Mouse (Mus musculus) liver, embryonic 11.5 days (tissue): ENCODE measurements at regions not wholly inside any gene's neighbourhood (a gene's known extent, or its start where the extent isn't known, plus 50 kb on each side); places are given as distances from the start of the nearest gene placed in this dataset.

Experiments
- ATAC-seq: fragments of 200-750 bp; cut with Nextera tagmentation; replicated peaks from 2 replicates; pipeline ENCODE4 v1.8.0; 2017; ENCODE audit warnings: moderate number of reproducible peaks, mild to moderate bottlenecking, moderate TSS enrichment, moderate library complexity; ENCODE audit not compliant: low FRiP score
- DNase-seq: peaks from one replicate; pipeline ENCODE4 v3.0.0-alpha.2; 2017; ENCODE audit warnings: low spot score
- H3K27ac ChIP-seq: fragments of 300-500 bp; sonication (generic); 2 replicates; pipeline ENCODE4 v1.5.1; 2014; ENCODE audit warnings: mild to moderate bottlenecking, low read depth, low read length, control low read depth
- H3K27me3 ChIP-seq: fragments of 300-500 bp; sonication (generic); replicated peaks from 2 replicates; pipeline ENCODE4 v1.6.1; 2014; ENCODE audit warnings: low read length, mixed read lengths; ENCODE audit not compliant: control insufficient read depth, insufficient read depth
- H3K36me3 ChIP-seq: fragments of 300-500 bp; sonication (generic); 2 replicates; pipeline ENCODE4 v1.6.1; 2014; ENCODE audit warnings: mild to moderate bottlenecking, low read length, moderate library complexity, mixed read lengths; ENCODE audit not compliant: control insufficient read depth, insufficient read depth
- H3K4me1 ChIP-seq: fragments of 300-500 bp; sonication (generic); replicated peaks from 2 replicates; pipeline ENCODE4 v1.6.1; 2014; ENCODE audit warnings: low read length, mixed read lengths; ENCODE audit not compliant: control insufficient read depth, insufficient read depth
- H3K4me2 ChIP-seq: fragments of 300-500 bp; sonication (generic); 2 replicates; pipeline ENCODE4 v1.6.1; 2014; ENCODE audit warnings: mild to moderate bottlenecking, control low read depth, moderate library complexity
- H3K4me3 ChIP-seq: fragments of 300-500 bp; sonication (generic); 2 replicates; pipeline ENCODE4 v1.5.1; 2014; ENCODE audit warnings: low read depth, low read length, control low read depth
- H3K9ac ChIP-seq: fragments of 300-500 bp; sonication (generic); 2 replicates; pipeline ENCODE4 v1.6.1; 2014; ENCODE audit warnings: low read depth, low read length, control low read depth
- H3K9me3 ChIP-seq: fragments of 300-500 bp; sonication (generic); 2 replicates; pipeline ENCODE4 v1.6.1; 2016; ENCODE audit warnings: low read length, inconsistent platforms, mixed read lengths; ENCODE audit not compliant: control insufficient read depth
- WGBS: fragments of 180-500 bp; shearing (Covaris S2); extraction: QIAGEN DNeasy Blood & Tissue Kit; methylation state at CpG from one replicate; pipeline ENCODE4 v1.1.7; 2014; 5-methylcytosine and 5-hydroxymethylcytosine counted together

DNA sequence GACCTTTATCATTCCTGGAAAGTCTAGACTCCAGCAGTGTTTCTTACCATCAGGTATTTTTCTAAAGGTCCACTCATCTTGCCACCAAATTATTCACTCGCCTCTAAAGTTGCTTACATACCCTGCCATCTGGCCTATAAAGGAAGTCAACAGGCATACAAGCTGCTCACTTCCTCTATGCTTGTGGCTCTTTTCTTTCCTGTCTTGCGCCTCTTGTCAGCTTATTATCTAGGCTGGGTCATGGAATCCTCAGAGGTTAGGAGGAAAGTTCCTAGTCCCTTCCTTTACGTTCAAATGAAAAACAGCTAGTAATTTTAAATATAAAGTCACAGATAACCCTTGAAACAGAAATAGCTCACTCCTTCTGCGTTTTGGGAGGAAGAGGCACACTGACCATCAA lies 97.9 kb downstream of the Lipi start:
- H3K4me2 ChIP-seq = no peak overlapping the region
- no peak for DNase-seq
- 54% methylated on average over 4 of the region's 4 CpGs for WGBS

DNA sequence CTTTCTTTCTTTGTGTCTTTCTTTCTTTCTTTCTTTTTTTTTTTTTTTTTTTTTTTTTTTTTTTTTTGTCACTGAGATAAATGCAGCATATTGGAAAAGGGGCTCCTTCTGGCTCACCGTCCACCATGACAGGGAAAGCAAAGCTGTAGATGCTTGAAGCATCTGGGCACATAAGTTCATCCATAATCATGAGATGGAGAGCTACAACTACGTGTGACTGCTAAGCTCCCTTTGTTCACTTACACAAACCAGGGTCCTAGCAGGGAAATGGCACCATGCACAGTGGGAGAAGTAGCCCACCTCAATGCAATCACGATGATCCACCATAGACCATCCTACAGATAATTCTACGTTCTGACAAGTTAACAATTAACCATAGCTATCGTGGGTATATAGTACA lies 102.0 kb downstream of the Lipi start:
- Histone ChIP-seq H3K36me3 (no peaks in the 10 kb centered on the region), H3K27me3 (no peaks in the 10 kb centered on the region), H3K9me3 (no peaks in the 10 kb centered on the region), H3K4me1 (no peaks in the 10 kb centered on the region), H3K27ac (no peak overlapping the region), H3K4me2 (no peak overlapping the region), H3K4me3 (no peak overlapping the region), H3K9ac (no peak overlapping the region)
- no peak for DNase-seq
- ATAC-seq = no peak
- WGBS = 72% methylated on average over 5 of the region's 5 CpGs

More for the DNA sequence above, 97.9 kb downstream of the Lipi start:
- Histone ChIP-seq H3K9me3 (no peaks in the 10 kb centered on the region), H3K36me3 (no peaks in the 10 kb centered on the region), H3K4me3 (no peak overlapping the region), H3K27ac (no peak overlapping the region), H3K4me1 (no peaks in the 10 kb centered on the region), H3K9ac (no peak overlapping the region), H3K27me3 (no peaks in the 10 kb centered on the region)
- no peak for ATAC-seq

DNA sequence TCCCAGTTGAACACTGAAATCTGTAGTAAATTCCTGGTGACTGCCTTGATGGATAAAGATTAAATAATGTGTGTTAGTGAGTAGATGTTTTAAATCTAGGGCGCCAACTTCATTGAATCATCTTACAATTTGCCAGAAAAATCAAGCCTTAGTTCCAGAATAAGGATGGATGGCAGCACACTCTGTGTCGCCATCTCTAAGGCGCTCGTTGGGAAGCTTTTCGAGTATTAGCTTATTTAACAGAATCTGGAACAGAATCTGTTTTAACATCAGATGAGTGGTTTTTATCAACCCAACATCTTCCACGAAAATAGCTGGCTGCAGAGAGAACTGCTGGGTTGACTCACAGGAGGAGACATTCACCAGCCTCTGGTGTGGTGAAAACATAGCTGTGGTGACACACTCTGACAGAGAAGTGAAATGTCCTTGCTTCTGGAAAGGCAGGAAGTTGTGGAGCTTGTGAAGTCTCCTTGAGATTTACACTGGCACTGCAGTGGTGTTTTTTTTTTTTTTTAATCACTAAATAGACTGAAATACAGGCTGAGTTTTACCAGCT lies 120.4 kb downstream of the Lipi start:
- 79% methylated on average over 6 of the region's 6 CpGs for WGBS
- no peak overlapping the region for H3K9ac ChIP-seq
- no peak for ATAC-seq
- no peak overlapping the region for H3K4me2 ChIP-seq
- no peaks in the 10 kb centered on the region for H3K27me3 ChIP-seq
- H3K4me3 ChIP-seq = no peak overlapping the region
- H3K4me1 ChIP-seq = no peaks in the 10 kb centered on the region
- no peaks in the 10 kb centered on the region for H3K36me3 ChIP-seq
- DNase-seq = no peak
- H3K9me3 ChIP-seq = no peaks in the 10 kb centered on the region
- H3K27ac ChIP-seq = no peak overlapping the region

DNA sequence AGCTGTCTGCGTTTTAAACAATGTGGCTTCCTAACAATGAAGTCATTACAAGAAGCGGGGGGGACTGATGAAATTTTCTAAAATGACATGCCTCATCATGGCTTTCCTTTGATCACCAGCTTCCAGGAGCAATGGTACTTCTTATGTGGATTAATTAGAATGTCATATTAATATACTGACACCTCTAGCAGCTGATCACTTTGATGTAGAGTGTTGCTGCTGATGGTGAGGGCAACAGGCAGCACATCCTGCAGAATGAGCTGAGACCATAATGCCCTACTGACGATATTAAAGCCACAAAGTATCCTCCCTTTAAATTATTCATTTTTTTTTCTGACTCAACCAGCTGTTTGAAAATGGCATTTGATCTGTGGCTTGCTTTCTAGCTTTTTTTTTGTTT lies 123.7 kb downstream of the Lipi start:
- Histone ChIP-seq H3K36me3 (no peaks in the 10 kb centered on the region), H3K9ac (no peak overlapping the region), H3K4me1 (no peaks in the 10 kb centered on the region), H3K4me2 (no peak overlapping the region), H3K27ac (no peak overlapping the region), H3K27me3 (no peaks in the 10 kb centered on the region), H3K4me3 (no peak overlapping the region), H3K9me3 (no peaks in the 10 kb centered on the region)
- DNase-seq (no peak), ATAC-seq (no peak)
- 79% methylated on average over 3 of the region's 3 CpGs for WGBS

DNA sequence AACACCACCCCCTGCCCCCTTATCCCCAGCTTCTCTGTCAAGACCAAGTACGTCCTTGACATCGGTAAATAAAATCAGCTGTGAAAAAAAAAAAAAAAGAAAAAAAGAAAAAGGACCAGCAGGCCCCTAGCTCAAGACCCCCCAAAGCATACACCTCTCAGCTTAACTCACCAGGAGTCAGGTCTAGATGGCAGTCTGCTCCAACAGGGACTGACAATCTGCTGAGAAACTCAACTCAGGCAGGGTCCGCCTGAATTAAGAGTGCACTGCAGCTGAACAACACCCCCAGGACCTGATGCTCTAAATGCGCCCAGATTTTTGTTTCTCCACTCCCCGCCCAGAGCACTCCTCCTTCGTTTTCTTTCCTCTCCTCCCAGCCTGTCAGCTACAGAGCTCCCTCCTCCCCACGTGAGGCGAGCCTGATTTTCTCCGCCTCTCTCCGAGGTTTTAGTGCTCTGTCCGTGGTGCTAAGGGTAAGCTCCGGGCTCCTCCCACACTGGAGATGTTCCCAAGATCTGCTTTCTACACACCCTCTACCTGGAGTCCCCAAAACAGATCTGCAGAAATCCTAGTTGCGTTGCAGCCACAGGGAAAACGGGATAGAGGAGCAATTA lies 138.9 kb downstream of the Lipi start:
- WGBS = 4% methylated on average over 14 of the region's 14 CpGs
- ATAC-seq (no peak), DNase-seq (no peak)
- Histone ChIP-seq H3K4me3 (no peak overlapping the region), H3K27me3 (no peaks in the 10 kb centered on the region), H3K36me3 (no peaks in the 10 kb centered on the region), H3K4me1 (no peaks in the 10 kb centered on the region), H3K9ac (no peak overlapping the region), H3K4me2 (no peak overlapping the region), H3K9me3 (no peaks in the 10 kb centered on the region), H3K27ac (no peak overlapping the region)

DNA sequence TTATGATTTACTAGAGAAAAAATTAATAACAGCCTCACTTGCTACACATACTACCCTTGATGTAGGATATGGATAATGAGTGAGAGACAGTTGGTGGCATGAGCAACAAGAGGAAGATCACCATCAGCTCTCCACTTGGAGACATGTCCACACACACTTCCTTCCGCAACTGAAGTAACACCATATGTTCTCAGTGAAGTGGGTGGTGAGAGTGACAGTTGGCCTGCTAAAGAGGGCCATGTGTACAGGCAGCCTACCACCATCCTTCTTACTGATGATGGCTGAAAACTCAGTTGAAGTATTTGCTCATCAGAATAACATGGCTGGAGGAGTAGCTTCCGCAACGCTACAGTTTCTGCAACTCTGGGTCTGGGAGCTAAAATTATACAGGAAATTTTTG lies 146.6 kb downstream of the Lipi start:
- Histone ChIP-seq H3K9me3 (no peaks in the 10 kb centered on the region), H3K27me3 (no peaks in the 10 kb centered on the region), H3K4me3 (no peak overlapping the region), H3K9ac (no peak overlapping the region), H3K4me2 (no peak overlapping the region), H3K4me1 (no peaks in the 10 kb centered on the region), H3K27ac (no peak overlapping the region), H3K36me3 (no peaks in the 10 kb centered on the region)
- ATAC-seq (no peak), DNase-seq (no peak)
- WGBS = 88% methylated on average over 3 of the region's 3 CpGs

DNA sequence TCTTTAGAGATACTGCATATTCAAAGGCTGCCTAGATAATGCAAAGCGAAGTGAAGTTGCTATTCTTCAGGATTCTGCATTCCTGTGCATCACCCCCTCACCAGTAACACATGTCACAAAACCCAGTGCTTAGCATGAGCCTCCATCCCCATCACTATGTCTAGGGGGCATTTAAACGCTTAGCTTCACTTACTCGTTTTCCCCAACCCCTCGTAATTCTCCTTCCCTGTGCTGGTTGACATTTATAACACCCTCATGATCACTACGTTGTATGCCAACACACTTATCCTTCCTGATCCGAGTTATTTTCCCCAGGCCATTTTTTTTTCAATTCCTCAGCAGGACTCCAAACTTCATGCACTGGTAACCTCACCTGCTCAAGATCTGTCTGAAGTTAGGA lies 152.6 kb downstream of the Lipi start:
- 72% methylated on average over 6 of the region's 6 CpGs for WGBS
- Histone ChIP-seq H3K27ac (no peak overlapping the region), H3K4me3 (no peak overlapping the region), H3K9me3 (no peaks in the 10 kb centered on the region), H3K9ac (no peak overlapping the region), H3K27me3 (no peaks in the 10 kb centered on the region), H3K4me2 (no peak overlapping the region), H3K36me3 (no peaks in the 10 kb centered on the region), H3K4me1 (no peaks in the 10 kb centered on the region)
- no peak for DNase-seq
- no peak for ATAC-seq

DNA sequence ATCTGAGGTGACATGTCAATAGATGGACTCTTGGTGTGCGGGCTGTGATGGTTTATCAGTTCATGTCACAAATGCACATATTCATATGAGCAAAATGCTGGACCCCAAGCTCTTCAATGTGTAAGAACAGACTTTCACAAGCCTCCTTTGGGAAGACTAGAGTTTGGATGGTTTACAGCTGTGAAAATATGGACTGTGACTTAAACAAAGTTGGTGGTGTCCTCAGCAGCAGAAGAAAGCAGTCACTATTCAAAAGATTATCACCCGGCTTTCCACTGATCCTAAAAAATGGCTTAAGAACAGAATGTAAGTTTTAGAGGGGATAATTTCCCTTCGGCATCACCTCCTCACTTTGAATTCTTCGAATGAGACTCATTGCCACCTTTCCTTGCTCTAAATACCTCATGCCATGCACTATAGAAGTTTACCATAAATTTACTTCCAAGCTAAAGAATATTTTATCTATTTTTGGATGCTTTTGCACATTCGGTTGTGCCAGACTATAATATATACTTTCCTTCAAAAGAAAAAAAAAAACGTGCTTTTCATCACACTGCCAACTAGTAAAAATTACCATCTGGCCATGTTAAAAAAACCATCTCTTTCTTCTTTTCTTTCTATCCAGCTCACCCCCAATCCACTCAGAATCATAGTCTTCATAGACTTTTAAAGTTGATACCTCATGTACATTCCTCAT lies 201.2 kb downstream of the Lipi start:
- Histone ChIP-seq H3K9ac (no peak overlapping the region), H3K4me3 (no peak overlapping the region), H3K4me1 (no peaks in the 10 kb centered on the region), H3K36me3 (no peaks in the 10 kb centered on the region), H3K27me3 (no peaks in the 10 kb centered on the region), H3K4me2 (no peak overlapping the region), H3K27ac (no peak overlapping the region), H3K9me3 (no peaks in the 10 kb centered on the region)
- no peak for DNase-seq
- WGBS = 82% methylated on average over 6 of the region's 6 CpGs
- no peak for ATAC-seq

DNA sequence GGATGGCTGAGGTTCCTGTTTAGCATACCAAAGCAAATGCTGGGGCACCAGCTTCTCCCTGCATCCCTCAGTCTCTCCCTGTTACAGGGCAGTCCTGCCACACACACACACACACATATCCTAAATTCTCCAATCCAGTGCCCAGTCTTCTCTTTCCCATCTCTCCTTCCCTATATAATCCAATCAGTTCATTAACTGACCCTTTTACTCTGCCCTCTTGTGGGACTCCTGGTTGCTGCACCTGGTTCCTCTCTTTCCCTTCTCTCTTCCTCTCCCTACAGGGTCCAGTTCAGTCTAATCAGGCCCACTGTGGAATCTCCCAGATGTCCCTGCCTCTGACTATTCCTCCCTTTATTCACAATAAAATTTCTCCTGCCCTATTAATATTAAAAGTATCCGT lies 204.7 kb downstream of the Lipi start:
- DNase-seq (no peak), ATAC-seq (no peak)
- Histone ChIP-seq H3K4me2 (no peak overlapping the region), H3K27me3 (no peaks in the 10 kb centered on the region), H3K27ac (no peak overlapping the region), H3K9me3 (no peaks in the 10 kb centered on the region), H3K4me3 (no peak overlapping the region), H3K36me3 (no peaks in the 10 kb centered on the region), H3K9ac (no peak overlapping the region), H3K4me1 (no peaks in the 10 kb centered on the region)
- 52% methylated on average over 1 of the region's 1 CpGs for WGBS
